Mouse (Mus musculus): ENCODE data around the gene Gabpb1. TPM values are rescaled to one million over a fixed set of nuclear protein-coding genes. Genes with fewer than 3 reads are reported as not detected.
A peak's percentile ranks its signal among the peaks of the same experiment; 100 is the strongest.

Gene Gabpb1
- total RNA-seq, 1 experiment = 21.8 TPM

- Histone ChIP-seq H3K9me3 (ENCODE audit: control insufficient read depth, insufficient read depth, low read depth, low read length) (no peaks in the 10 kb centered on the region), H3K9ac (ENCODE audit: insufficient read depth, low read depth, low read length, poor library complexity, severe bottlenecking) (peak overlapping the region; percentile 36), H3K36me3 (ENCODE audit: control insufficient read depth, insufficient read depth, low read length, poor library complexity, severe bottlenecking) (no peaks in the 10 kb centered on the region), H3K4me1 (ENCODE audit: control insufficient read depth in 2 of 2, insufficient read depth in 2 of 2, low read length in 2 of 2, poor library complexity in 1 of 2) (peaks cover 0 to 7% of the 10 kb centered on the region in 2 experiments; a peak in 1 of 4 replicates), H3K27ac (ENCODE audit: insufficient read depth, low read depth, low read length, poor library complexity, severe bottlenecking) (no peak overlapping the region), H3K4me3 (ENCODE audit: insufficient read depth in 1 of 2, low read depth in 1 of 2, low read length in 2 of 2, poor library complexity in 1 of 2, severe bottlenecking in 1 of 2) (peak overlapping the region; percentile 24 to 47; a peak in 3 of 4 replicates)
- in situ Hi-C loops (cut with MboI; ENCODE audit: low sequenced_read_pairs in 2 of 2, unreplicated experiment in 2 of 2) = loop anchor here in 1 of 2 experiments (5.0 to 10.0 kb wide), 2 partner anchors 68 to 191 kb away; partner anchors contain the start of gene Usp50
- DNase-seq (ENCODE audit: low read depth, low spot score) = peak; percentile 62
- no peak for TF ChIP-seq ZNF384 (IDR thresholded peaks at IDR 0.05; ENCODE audit: low read depth, low read length)
- TF ChIP-seq HCFC1 (IDR thresholded peaks at IDR 0.05; ENCODE audit: borderline replicate concordance, insufficient read depth, low read length) = no peak
- no peak for TF ChIP-seq CHD2 (IDR thresholded peaks at IDR 0.05; ENCODE audit: low read depth, low read length)
- no peak for TF ChIP-seq MAFK (IDR thresholded peaks at IDR 0.05; ENCODE audit: insufficient read depth, low read depth, low read length)
- no peak; the same call in 1 of the 2 replicates for TF ChIP-seq ZC3H11A (IDR thresholded peaks at IDR 0.05; ENCODE audit: borderline replicate concordance, low read depth, low read length)
Measured at GRCm38 (mm10) chr2:126593831-126594610, 82.1 kb downstream of the Gabpb1 start.

GRCm38 (mm10) chr2:126591304-126591703, 84.8 kb downstream of the Gabpb1 start:
- no peak for DNase-seq (ENCODE audit: low read depth, low spot score)
- Histone ChIP-seq H3K27ac (ENCODE audit: insufficient read depth, low read depth, low read length, poor library complexity, severe bottlenecking) (no peak overlapping the region), H3K4me1 (ENCODE audit: control insufficient read depth in 2 of 2, insufficient read depth in 2 of 2, low read length in 2 of 2, poor library complexity in 1 of 2) (no peaks in the 10 kb centered on the region), H3K9ac (ENCODE audit: insufficient read depth, low read depth, low read length, poor library complexity, severe bottlenecking) (no peak overlapping the region), H3K9me3 (ENCODE audit: control insufficient read depth, insufficient read depth, low read depth, low read length) (no peaks in the 10 kb centered on the region), H3K36me3 (ENCODE audit: control insufficient read depth, insufficient read depth, low read length, poor library complexity, severe bottlenecking) (peaks cover 5% of the 10 kb centered on the region), H3K4me3 (ENCODE audit: insufficient read depth in 1 of 2, low read depth in 1 of 2, low read length in 2 of 2, poor library complexity in 1 of 2, severe bottlenecking in 1 of 2) (no peak overlapping the region)
- in situ Hi-C loops (cut with MboI; ENCODE audit: low sequenced_read_pairs in 2 of 2, unreplicated experiment in 2 of 2) = loop anchor here in 1 of 2 experiments (5.0 to 10.0 kb wide), 2 partner anchors 71 to 193 kb away; partner anchors contain the start of gene Usp50
- peak; percentile 100 for TF ChIP-seq MAFK (IDR thresholded peaks at IDR 0.05; ENCODE audit: insufficient read depth, low read depth, low read length)
- TF ChIP-seq ZC3H11A (IDR thresholded peaks at IDR 0.05; ENCODE audit: borderline replicate concordance, low read depth, low read length) = no peak
- TF ChIP-seq ZNF384 (IDR thresholded peaks at IDR 0.05; ENCODE audit: low read depth, low read length) = no peak
- no peak for TF ChIP-seq HCFC1 (IDR thresholded peaks at IDR 0.05; ENCODE audit: borderline replicate concordance, insufficient read depth, low read length)
- TF ChIP-seq CHD2 (IDR thresholded peaks at IDR 0.05; ENCODE audit: low read depth, low read length) = no peak

GRCm38 (mm10) chr2:126587468-126587867, 88.7 kb downstream of the Gabpb1 start:
- in situ Hi-C loops (cut with MboI; ENCODE audit: low sequenced_read_pairs in 2 of 2, unreplicated experiment in 2 of 2) = no loop called here
- no peak overlapping the region for H3K4me3 ChIP-seq (ENCODE audit: insufficient read depth in 1 of 2, low read depth in 1 of 2, low read length in 2 of 2, poor library complexity in 1 of 2, severe bottlenecking in 1 of 2)

GRCm38 (mm10) chr2:126584621-126585369, 91.3 kb downstream of the Gabpb1 start:
- DNase-seq (ENCODE audit: low read depth, low spot score) = no peak
- Histone ChIP-seq H3K9ac (ENCODE audit: insufficient read depth, low read depth, low read length, poor library complexity, severe bottlenecking) (no peak overlapping the region), H3K4me3 (ENCODE audit: insufficient read depth in 1 of 2, low read depth in 1 of 2, low read length in 2 of 2, poor library complexity in 1 of 2, severe bottlenecking in 1 of 2) (no peak overlapping the region), H3K9me3 (ENCODE audit: control insufficient read depth, insufficient read depth, low read depth, low read length) (no peaks in the 10 kb centered on the region), H3K27ac (ENCODE audit: insufficient read depth, low read depth, low read length, poor library complexity, severe bottlenecking) (no peak overlapping the region), H3K36me3 (ENCODE audit: control insufficient read depth, insufficient read depth, low read length, poor library complexity, severe bottlenecking) (peaks cover 10% of the 10 kb centered on the region), H3K4me1 (ENCODE audit: control insufficient read depth in 2 of 2, insufficient read depth in 2 of 2, low read length in 2 of 2, poor library complexity in 1 of 2) (no peaks in the 10 kb centered on the region)
- TF ChIP-seq CHD2 (IDR thresholded peaks at IDR 0.05; ENCODE audit: low read depth, low read length) = no peak
- TF ChIP-seq MAFK (IDR thresholded peaks at IDR 0.05; ENCODE audit: insufficient read depth, low read depth, low read length) = no peak
- TF ChIP-seq ZC3H11A (IDR thresholded peaks at IDR 0.05; ENCODE audit: borderline replicate concordance, low read depth, low read length) = no peak
- no peak for TF ChIP-seq HCFC1 (IDR thresholded peaks at IDR 0.05; ENCODE audit: borderline replicate concordance, insufficient read depth, low read length)
- TF ChIP-seq ZNF384 (IDR thresholded peaks at IDR 0.05; ENCODE audit: low read depth, low read length) = no peak
- in situ Hi-C loops (cut with MboI; ENCODE audit: low sequenced_read_pairs in 2 of 2, unreplicated experiment in 2 of 2) = no loop called here

More at GRCm38 (mm10) chr2:126587468-126587867, 88.7 kb downstream of the Gabpb1 start:
- no peak for DNase-seq (ENCODE audit: low read depth, low spot score)
- Histone ChIP-seq H3K36me3 (ENCODE audit: control insufficient read depth, insufficient read depth, low read length, poor library complexity, severe bottlenecking) (peaks cover 6% of the 10 kb centered on the region), H3K9ac (ENCODE audit: insufficient read depth, low read depth, low read length, poor library complexity, severe bottlenecking) (no peak overlapping the region), H3K27ac (ENCODE audit: insufficient read depth, low read depth, low read length, poor library complexity, severe bottlenecking) (no peak overlapping the region), H3K9me3 (ENCODE audit: control insufficient read depth, insufficient read depth, low read depth, low read length) (no peaks in the 10 kb centered on the region), H3K4me1 (ENCODE audit: control insufficient read depth in 2 of 2, insufficient read depth in 2 of 2, low read length in 2 of 2, poor library complexity in 1 of 2) (no peaks in the 10 kb centered on the region)
- TF ChIP-seq MAFK (IDR thresholded peaks at IDR 0.05; ENCODE audit: insufficient read depth, low read depth, low read length) = no peak
- TF ChIP-seq ZC3H11A (IDR thresholded peaks at IDR 0.05; ENCODE audit: borderline replicate concordance, low read depth, low read length) = no peak
- no peak for TF ChIP-seq HCFC1 (IDR thresholded peaks at IDR 0.05; ENCODE audit: borderline replicate concordance, insufficient read depth, low read length)
- no peak for TF ChIP-seq CHD2 (IDR thresholded peaks at IDR 0.05; ENCODE audit: low read depth, low read length)
- no peak for TF ChIP-seq ZNF384 (IDR thresholded peaks at IDR 0.05; ENCODE audit: low read depth, low read length)
